Mouse (Mus musculus): ENCODE results near the gene Thnsl1. TPM values are rescaled to one million over a fixed set of nuclear protein-coding genes. Genes with fewer than 3 reads are reported as not detected.

Thnsl1 gene
- total RNA-seq, 2 experiments from 2014 or later: 2.6 to 3.7 TPM

- intact Hi-C loops (cut with DNase I): no loop called here
- no peak for TF ChIP-seq CTCF (IDR thresholded peaks at IDR 0.05)
- no peak overlapping the region for H3K4me3 ChIP-seq
Observed at GRCm38 (mm10) chr2:21253644-21254043, 48.1 kb downstream of the Thnsl1 start.

GRCm38 (mm10) chr2:21254308-21254707 lies 48.8 kb downstream of the Thnsl1 start:
- intact Hi-C loops (cut with DNase I): no loop called here
- no peak for TF ChIP-seq CTCF (IDR thresholded peaks at IDR 0.05)

More at GRCm38 (mm10) chr2:21253644-21254043, 48.1 kb downstream of the Thnsl1 start:
- no peak for DNase-seq
- H3K27ac ChIP-seq: no peak overlapping the region

GRCm38 (mm10) chr2:21258281-21258680 lies 52.8 kb downstream of the Thnsl1 start:
- H3K4me3 ChIP-seq: no peak overlapping the region
- intact Hi-C loops (cut with DNase I): no loop called here
- DNase-seq: no peak
- H3K27ac ChIP-seq: no peak overlapping the region
- TF ChIP-seq CTCF (IDR thresholded peaks at IDR 0.05): no peak

More at GRCm38 (mm10) chr2:21254308-21254707, 48.8 kb downstream of the Thnsl1 start:
- Histone ChIP-seq H3K27ac (no peak overlapping the region), H3K4me3 (no peak overlapping the region)
- no peak for DNase-seq

GRCm38 (mm10) chr2:21259081-21259480 lies 53.6 kb downstream of the Thnsl1 start:
- no peak for TF ChIP-seq CTCF (IDR thresholded peaks at IDR 0.05)
- no peak overlapping the region for H3K27ac ChIP-seq
- no peak overlapping the region for H3K4me3 ChIP-seq
- DNase-seq: no peak
- intact Hi-C loops (cut with DNase I): no loop called here

- Histone ChIP-seq H3K4me3 (no peak overlapping the region), H3K27ac (no peak overlapping the region)
- intact Hi-C loops (cut with DNase I): loop anchor here (5.0 kb wide), 1 partner anchor 363 kb away; no protein-coding TSS in a partner anchor
- DNase-seq: no peak
- no peak for TF ChIP-seq CTCF (IDR thresholded peaks at IDR 0.05)
Observed at GRCm38 (mm10) chr2:21260060-21260459, 54.5 kb downstream of the Thnsl1 start.

- peak; percentile 82 for TF ChIP-seq CTCF (IDR thresholded peaks at IDR 0.05)
- intact Hi-C loops (cut with DNase I): loop anchor here (5.0 kb wide), 1 partner anchor 364 kb away; no protein-coding TSS in a partner anchor
- DNase-seq: peak; percentile 59
Observed at GRCm38 (mm10) chr2:21261370-21262006, 56.0 kb downstream of the Thnsl1 start.

GRCm38 (mm10) chr2:21264031-21264430 lies 58.5 kb downstream of the Thnsl1 start:
- intact Hi-C loops (cut with DNase I): loop anchor here (5.0 kb wide), 1 partner anchor 367 kb away; no protein-coding TSS in a partner anchor
- Histone ChIP-seq H3K27ac (no peak overlapping the region), H3K4me3 (no peak overlapping the region)
- TF ChIP-seq CTCF (IDR thresholded peaks at IDR 0.05): no peak
- no peak for DNase-seq

More at GRCm38 (mm10) chr2:21261370-21262006, 56.0 kb downstream of the Thnsl1 start:
- no peak overlapping the region for H3K4me3 ChIP-seq
- H3K27ac ChIP-seq: no peak overlapping the region; the same call in 1 of the 2 replicates

Other genes starting within 250 kb of the Thnsl1 start
- gene Arhgap21, start 236.8 kb upstream of the Thnsl1 start, total RNA-seq (2021): 10 to 100 TPM; 32.4 to 35.6 TPM
- under 1 TPM; 0.20 to 0.87 TPM for gene Enkur, start 359 bp upstream of the Thnsl1 start, total RNA-seq (2021)
- gene Gpr158, start 161.8 kb downstream of the Thnsl1 start, total RNA-seq (2021): not detected